Mouse (Mus musculus) neutrophil, adult 83 days (primary cell): ENCODE measurements around the gene Gm17581. TPM values are rescaled to one million over a fixed set of nuclear protein-coding genes. Genes with fewer than 3 reads are reported as not detected.

ENCODE experiments used
- total RNA-seq, 2 experiments: library from RNA; stranded (reverse); gene quantifications; one replicate each; pipeline ENCODE4 v1.2.4; 2023

Gene Gm17581
- not detected for total RNA-seq

GRCm38 (mm10) chr2:155735766-155736165, at the start of gene Gm17581:
Gm17581 (minus strand) TSS chr2:155735866.

GRCm38 (mm10) chr2:155774927-155775684, 39.4 kb upstream of the Gm17581 start, which contains the start of gene Mmp24:
Mmp24 (plus strand) TSS chr2:155775342.

GRCm38 (mm10) chr2:155751014-155751786, 15.5 kb upstream of the Gm17581 start, which contains the start of gene Procr:
Procr (plus strand) TSS chr2:155751117.

GRCm38 (mm10) chr2:155729158-155729645, 6.5 kb downstream of the Gm17581 start, which contains the start of gene Edem2:
Edem2 (minus strand) TSS chr2:155729475.

GRCm38 (mm10) chr2:155691723-155692493, 43.8 kb downstream of the Gm17581 start, which contains the start of gene Trpc4ap:
Trpc4ap (minus strand) TSS chr2:155692384.

Other genes with a start within 250 kb of the Gm17581 start
- gene Acss2, start 217.9 kb downstream of the Gm17581 start, total RNA-seq: 1 to 10 TPM; 6.8 to 8.1 TPM
- not detected for gene Ggt7, start 217.6 kb downstream of the Gm17581 start, total RNA-seq
- gene Gss, start 143.1 kb downstream of the Gm17581 start, total RNA-seq: 10 to 100 TPM; 10.1 to 11.1 TPM
- gene Myh7b, start 124.7 kb downstream of the Gm17581 start, total RNA-seq: not detected
- 100 to 1,000 TPM; 127 to 136 TPM for gene Trpc4ap, start 43.5 kb downstream of the Gm17581 start, total RNA-seq
- gene Edem2, start 6.4 kb downstream of the Gm17581 start, total RNA-seq: 10 to 100 TPM; 36.7 to 39.8 TPM
- not detected for gene Procr, start 15.3 kb upstream of the Gm17581 start, total RNA-seq
- not detected for gene Mmp24, start 39.5 kb upstream of the Gm17581 start, total RNA-seq
- gene BC029722, start 83.6 kb upstream of the Gm17581 start, total RNA-seq: 10 to 100 TPM in 1 of 2 experiments, 1 to 10 TPM in 1; 7.0 to 10.7 TPM
- gene Eif6, start 91.1 kb upstream of the Gm17581 start, total RNA-seq: 10 to 100 TPM; 79.8 to 91.0 TPM
- gene Fam83c, start 99.0 kb upstream of the Gm17581 start, total RNA-seq: not detected
- gene Uqcc1, start 194.4 kb upstream of the Gm17581 start, total RNA-seq: 10 to 100 TPM; 13.0 to 17.1 TPM
- gene Gm15557, start 204.9 kb upstream of the Gm17581 start, total RNA-seq: not detected
- gene Gdf5, start 209.5 kb upstream of the Gm17581 start, total RNA-seq: not detected
- gene Cep250, start 220.6 kb upstream of the Gm17581 start, total RNA-seq: 10 to 100 TPM; 58.0 to 65.1 TPM